Mouse (Mus musculus) midbrain, embryonic 16.5 days (tissue): ENCODE measurements at regions not wholly inside any gene's neighbourhood (a gene's known extent, or its start where the extent isn't known, plus 50 kb on each side); places are given as distances from the start of the nearest gene placed in this dataset.
"Not testable (repeated sequence)": the region's sequence is repeated elsewhere in the genome, so short reads cannot be mapped to it uniquely, and the experiment has no call there.

Experiments used
- ATAC-seq: fragments of 200-750 bp; cut with Nextera tagmentation; 2 replicates; pipeline ENCODE4 v1.8.0; 2017; ENCODE audit warnings: moderate TSS enrichment
- H3K27ac ChIP-seq: fragments of 300-500 bp; sonication (generic); 2 replicates; pipeline ENCODE4 v1.5.1; 2014; ENCODE audit warnings: mild to moderate bottlenecking, low read length, mixed read lengths
- H3K27me3 ChIP-seq: fragments of 300-500 bp; sonication (generic); 2 replicates; pipeline ENCODE4 v1.6.1; 2014; ENCODE audit warnings: low read depth, low read length, mixed read lengths; ENCODE audit not compliant: control insufficient read depth, insufficient read depth
- H3K36me3 ChIP-seq: fragments of 300-500 bp; sonication (generic); 2 replicates; pipeline ENCODE4 v1.6.1; 2014; ENCODE audit warnings: mild to moderate bottlenecking, low read length, moderate library complexity, mixed read lengths; ENCODE audit not compliant: control insufficient read depth, insufficient read depth
- H3K4me1 ChIP-seq: fragments of 300-500 bp; sonication (generic); 2 replicates; pipeline ENCODE4 v1.6.1; 2014; ENCODE audit warnings: mild to moderate bottlenecking, low read length, mixed read lengths; ENCODE audit not compliant: control insufficient read depth, insufficient read depth
- H3K4me2 ChIP-seq: fragments of 300-500 bp; sonication (generic); 2 replicates; pipeline ENCODE4 v1.6.1; 2014; ENCODE audit warnings: mild to moderate bottlenecking, low read length, mixed read lengths
- H3K4me3 ChIP-seq: fragments of 300-500 bp; sonication (generic); 2 replicates; pipeline ENCODE4 v1.5.1; 2014; ENCODE audit warnings: low read depth, mild to moderate bottlenecking, low read length, moderate library complexity, mixed read lengths
- H3K9ac ChIP-seq: fragments of 300-500 bp; sonication (generic); 2 replicates; pipeline ENCODE4 v1.6.1; 2014; ENCODE audit warnings: low read depth, low read length, mixed read lengths
- H3K9me3 ChIP-seq: fragments of 300-500 bp; sonication (generic); replicated peaks from 2 replicates; pipeline ENCODE4 v1.6.1; 2014; ENCODE audit warnings: mild to moderate bottlenecking, low read length, mixed read lengths; ENCODE audit not compliant: control insufficient read depth, poor library complexity, severe bottlenecking
- WGBS: fragments of 180-500 bp; shearing (Covaris S2); extraction: QIAGEN DNeasy Blood & Tissue Kit; methylation state at CpG from one replicate; pipeline ENCODE4 v1.1.7; 2014; 5-methylcytosine and 5-hydroxymethylcytosine counted together

- not testable (repeated sequence) for ATAC-seq
- whole genome bisulfite sequencing, result 95% methylated on average over 9 of the region's 9 CpGs
Measured at GRCm38 (mm10) chr5:100271975-100272374, 112.4 kb upstream of the Tmem150c start.

GRCm38 (mm10) chr5:100270841-100271686, 111.5 kb upstream of the Tmem150c start:
- H3K27ac ChIP-seq, result 0 out of 2 replicates have a peak overlapping the region, but pooled peaks have one; percentile 5
- WGBS, result 40% methylated on average over 12 of the region's 12 CpGs
- H3K9me3 ChIP-seq, result no peaks in the 10 kb centered on the region
- H3K27me3 ChIP-seq, result no peaks in the 10 kb centered on the region
- no peak overlapping the region for H3K4me2 ChIP-seq
- 0 out of 2 replicates have a peak, but pooled peaks cover 2% of the 10 kb centered on the region for H3K4me1 ChIP-seq
- H3K36me3 ChIP-seq, result no peaks in the 10 kb centered on the region
- H3K4me3 ChIP-seq, result no peak overlapping the region
- ATAC-seq, result peak; percentile 79
- H3K9ac ChIP-seq, result no peak overlapping the region

More at GRCm38 (mm10) chr5:100271975-100272374, 112.4 kb upstream of the Tmem150c start:
- not testable (repeated sequence) for H3K4me2 ChIP-seq, H3K27ac ChIP-seq, H3K9me3 ChIP-seq, H3K4me3 ChIP-seq, H3K4me1 ChIP-seq, H3K36me3 ChIP-seq, H3K27me3 ChIP-seq, H3K9ac ChIP-seq

- no peak overlapping the region for H3K4me2 ChIP-seq
- no peak overlapping the region for H3K9ac ChIP-seq
- ATAC-seq, result no peak
- no peaks in the 10 kb centered on the region for H3K9me3 ChIP-seq
- no peaks in the 10 kb centered on the region for H3K27me3 ChIP-seq
- H3K4me1 ChIP-seq, result 0 out of 2 replicates have a peak, but pooled peaks cover 2% of the 10 kb centered on the region
- H3K27ac ChIP-seq, result no peak overlapping the region
- H3K36me3 ChIP-seq, result no peaks in the 10 kb centered on the region
- H3K4me3 ChIP-seq, result no peak overlapping the region
- WGBS, result 50% methylated on average over 8 of the region's 8 CpGs
Measured at GRCm38 (mm10) chr5:100268111-100268878, 108.7 kb upstream of the Tmem150c start.

- ATAC-seq, result no peak
- 0 out of 2 replicates have a peak, but pooled peaks cover 2% of the 10 kb centered on the region for H3K4me1 ChIP-seq
- no peaks in the 10 kb centered on the region for H3K27me3 ChIP-seq
- H3K4me3 ChIP-seq, result no peak overlapping the region
- 62% methylated on average over 17 of the region's 17 CpGs for WGBS
- no peak overlapping the region for H3K27ac ChIP-seq
- no peak overlapping the region for H3K9ac ChIP-seq
- no peaks in the 10 kb centered on the region for H3K36me3 ChIP-seq
- H3K9me3 ChIP-seq, result no peaks in the 10 kb centered on the region
- H3K4me2 ChIP-seq, result no peak overlapping the region
Measured at GRCm38 (mm10) chr5:100266671-100267510, 107.3 kb upstream of the Tmem150c start.

- H3K9ac ChIP-seq, result no peak overlapping the region
- no peak overlapping the region for H3K4me3 ChIP-seq
- H3K4me1 ChIP-seq, result peaks cover 3% of the 10 kb centered on the region; the same call in 1 of the 2 replicates
- no peak overlapping the region for H3K4me2 ChIP-seq
- 67% methylated on average over 8 of the region's 8 CpGs for WGBS
- H3K27me3 ChIP-seq, result no peaks in the 10 kb centered on the region
- no peak for ATAC-seq
- no peaks in the 10 kb centered on the region for H3K9me3 ChIP-seq
- no peaks in the 10 kb centered on the region for H3K36me3 ChIP-seq
- H3K27ac ChIP-seq, result no peak overlapping the region
Measured at GRCm38 (mm10) chr5:100259803-100260693, 100.4 kb upstream of the Tmem150c start.

GRCm38 (mm10) chr5:100258952-100259710, 99.5 kb upstream of the Tmem150c start:
- WGBS, result 55% methylated on average over 12 of the region's 12 CpGs
- Histone ChIP-seq H3K9ac (no peak overlapping the region), H3K27ac (no peak overlapping the region), H3K4me1 (peaks cover 3% of the 10 kb centered on the region; the same call in 1 of the 2 replicates), H3K36me3 (no peaks in the 10 kb centered on the region), H3K9me3 (no peaks in the 10 kb centered on the region), H3K4me3 (no peak overlapping the region), H3K4me2 (no peak overlapping the region), H3K27me3 (no peaks in the 10 kb centered on the region)
- no peak; the same call in 1 of the 2 replicates for ATAC-seq

- H3K36me3 ChIP-seq, result no peaks in the 10 kb centered on the region
- H3K27me3 ChIP-seq, result no peaks in the 10 kb centered on the region
- H3K9ac ChIP-seq, result no peak overlapping the region
- no peaks in the 10 kb centered on the region for H3K9me3 ChIP-seq
- no peak for ATAC-seq
- H3K27ac ChIP-seq, result no peak overlapping the region
- H3K4me2 ChIP-seq, result no peak overlapping the region
- 93% methylated on average over 9 of the region's 9 CpGs for WGBS
- H3K4me3 ChIP-seq, result no peak overlapping the region
- peaks cover 3% of the 10 kb centered on the region; the same call in 1 of the 2 replicates for H3K4me1 ChIP-seq
Measured at GRCm38 (mm10) chr5:100255276-100255675, 95.7 kb upstream of the Tmem150c start.
